Mouse (Mus musculus): ENCODE measurements at regions not wholly inside any gene's neighbourhood (a gene's known extent, or its start where the extent isn't known, plus 50 kb on each side); places are given as distances from the start of the nearest gene placed in this dataset.

GRCm38 (mm10) chr9:87964508-87964907, 233.4 kb upstream of the Tbx18 start:
- DNase-seq, result no peak

GRCm38 (mm10) chr9:87965103-87965780, 234.2 kb upstream of the Tbx18 start:
- no peak for DNase-seq

DNA sequence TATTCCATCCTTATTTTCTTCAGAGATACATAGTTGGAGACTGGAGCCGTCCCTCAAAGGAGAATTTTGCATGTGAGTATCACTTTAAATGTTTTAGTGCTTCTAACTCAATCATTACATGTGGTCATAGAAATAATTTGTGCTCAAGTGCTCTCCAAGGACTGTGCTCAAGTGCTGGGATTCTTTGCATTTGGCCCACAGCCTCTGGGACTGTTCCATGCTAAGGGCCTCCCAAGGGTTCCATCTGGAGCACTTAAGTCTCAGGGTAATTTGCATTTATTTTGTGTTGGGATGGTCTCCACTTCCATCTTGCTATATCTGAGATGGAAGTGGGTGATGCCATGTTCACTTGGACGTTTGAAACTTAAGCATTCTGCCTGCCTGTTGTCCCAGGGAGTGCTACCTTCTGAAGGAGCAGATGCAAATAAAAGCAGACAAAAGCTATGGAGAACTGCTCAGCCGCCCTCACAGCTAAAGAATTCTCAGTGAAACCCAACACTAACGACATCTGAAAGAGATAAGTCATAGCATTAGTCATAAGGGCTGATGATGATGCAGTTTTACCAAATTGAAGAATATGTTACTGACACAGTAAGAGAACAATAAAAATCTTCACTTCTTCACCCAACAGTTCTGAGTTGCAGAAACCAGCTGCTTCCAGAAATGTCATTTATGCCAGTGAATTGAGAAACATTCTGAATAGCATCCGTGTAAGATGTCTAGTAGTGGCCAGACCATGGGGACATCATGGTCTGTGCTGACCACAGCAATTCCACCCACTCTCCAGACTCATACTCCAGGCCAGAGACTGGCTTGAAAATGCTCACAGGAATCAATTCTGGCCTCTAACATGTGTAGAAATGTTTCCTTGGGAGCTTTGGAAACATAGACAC, 237.4 kb upstream of the Tbx18 start:
- no peak for DNase-seq

DNA sequence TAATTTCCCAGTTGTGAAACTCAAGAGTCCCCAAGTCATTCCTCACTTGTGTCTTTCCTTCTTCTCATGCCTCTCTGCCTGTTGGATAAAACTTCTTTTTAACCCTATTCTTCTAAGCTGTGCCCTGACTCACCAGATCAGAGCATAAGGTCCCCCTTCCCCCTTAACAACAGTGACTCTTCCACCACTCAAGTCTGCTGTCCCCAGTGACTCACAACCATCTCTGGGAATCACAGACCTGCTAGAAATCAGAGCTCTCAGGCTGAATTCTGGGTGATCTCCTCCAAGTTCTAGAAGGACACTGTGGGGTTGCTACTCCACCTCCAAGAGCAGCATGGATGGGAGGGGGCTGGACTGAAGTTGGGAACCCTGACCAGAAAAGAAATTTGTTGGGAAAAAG, 239.5 kb upstream of the Tbx18 start:
- no peak for DNase-seq

- no peak for DNase-seq
Measured at GRCm38 (mm10) chr9:87971791-87972190, 240.7 kb upstream of the Tbx18 start.

DNA sequence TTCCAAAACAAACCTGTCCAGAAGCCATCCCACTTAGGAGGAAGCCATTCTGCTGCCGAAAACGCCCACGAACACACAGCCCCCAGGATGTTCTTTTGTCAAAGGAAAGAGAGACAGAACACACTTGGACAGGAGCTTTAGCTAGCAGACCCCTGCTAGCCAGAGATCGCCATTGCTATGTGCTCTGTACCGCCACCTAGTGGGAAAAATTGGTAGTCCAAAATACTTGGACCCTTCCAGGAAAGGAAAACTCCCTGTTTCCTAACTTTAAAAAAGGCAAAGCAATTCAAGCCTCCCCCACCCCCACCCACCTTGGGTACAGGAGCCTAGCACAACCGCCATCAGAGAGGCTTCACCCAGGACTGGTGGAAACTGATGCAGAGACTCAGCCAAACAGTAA, 242.5 kb upstream of the Tbx18 start:
- DNase-seq, result no peak

- no peak for DNase-seq
Measured at GRCm38 (mm10) chr9:87984910-87985309, 253.8 kb upstream of the Tbx18 start.

GRCm38 (mm10) chr9:87985439-87985838, 254.4 kb upstream of the Tbx18 start:
- no peak for DNase-seq

DNA sequence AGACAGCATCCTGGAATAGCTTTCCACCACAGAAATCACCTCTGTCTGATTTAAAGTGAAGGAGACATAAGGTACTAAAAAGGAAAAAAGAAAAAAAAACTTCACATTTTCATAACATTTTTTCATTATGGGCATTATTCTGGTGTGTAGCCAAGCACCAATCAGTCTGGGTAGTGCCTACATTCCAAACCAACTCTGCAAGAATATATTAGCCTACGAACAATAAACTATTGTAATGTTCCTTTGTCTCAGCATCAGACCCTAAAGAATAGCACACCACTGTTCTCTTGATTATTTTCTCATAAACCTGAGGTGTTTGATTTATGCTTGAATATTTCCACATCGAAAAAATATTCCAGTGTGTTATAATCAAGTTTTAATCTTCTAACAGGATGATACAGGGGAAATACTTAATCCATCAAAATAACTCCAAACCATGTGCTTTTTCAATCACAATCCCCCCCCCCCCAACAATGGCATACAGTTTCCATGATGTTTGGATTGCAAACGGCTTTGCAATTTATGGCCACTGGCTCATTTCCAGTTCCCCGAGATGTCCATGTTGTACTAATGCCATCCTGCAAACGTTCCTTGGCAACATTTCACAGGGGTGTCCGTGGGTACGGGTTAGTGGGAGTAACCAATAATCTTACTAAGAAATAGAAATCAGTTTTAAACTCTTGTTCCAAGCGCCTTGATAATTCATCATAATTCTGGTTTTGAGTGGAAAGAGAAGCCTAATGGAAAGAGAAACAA, 275.1 kb upstream of the Tbx18 start:
- DNase-seq, result no peak

GRCm38 (mm10) chr9:88023752-88024151, 292.7 kb upstream of the Tbx18 start:
- DNase-seq, result no peak

GRCm38 (mm10) chr9:88025936-88026335, 294.9 kb upstream of the Tbx18 start:
- no peak for DNase-seq

GRCm38 (mm10) chr9:88030509-88031148, 296.4 kb upstream of the Nt5e start:
- no peak for DNase-seq

GRCm38 (mm10) chr9:88037560-88037959, 289.4 kb upstream of the Nt5e start:
- no peak for DNase-seq

DNA sequence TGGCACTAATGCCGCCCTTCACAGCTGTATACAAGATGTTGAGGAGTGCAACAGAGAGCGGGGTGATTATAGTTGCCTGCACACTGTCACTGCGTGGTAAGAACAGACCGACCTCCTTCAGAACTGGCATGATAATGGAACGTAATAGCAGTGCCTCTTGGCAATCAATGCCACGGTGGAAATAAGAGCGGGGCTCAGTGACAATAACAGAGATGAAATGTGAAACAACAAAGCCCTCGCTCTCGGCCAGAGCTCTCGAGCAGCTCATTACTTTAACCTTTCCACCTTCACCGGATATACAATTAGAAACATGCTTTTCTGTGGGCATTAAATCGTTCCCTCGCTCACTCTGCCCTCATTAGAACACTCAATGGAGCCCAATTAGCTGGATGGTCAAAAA, 277.7 kb upstream of the Nt5e start:
- no peak for DNase-seq

- no peak for DNase-seq
Measured at GRCm38 (mm10) chr9:88049792-88050191, 277.2 kb upstream of the Nt5e start.

- no peak for DNase-seq
Measured at GRCm38 (mm10) chr9:88058551-88058950, 268.4 kb upstream of the Nt5e start.

GRCm38 (mm10) chr9:88059005-88059404, 268.0 kb upstream of the Nt5e start:
- no peak for DNase-seq

- no peak for DNase-seq
Measured at GRCm38 (mm10) chr9:88063973-88064676, 262.9 kb upstream of the Nt5e start.

- no peak for DNase-seq
Measured at GRCm38 (mm10) chr9:88065057-88065456, 261.9 kb upstream of the Nt5e start.

- DNase-seq, result no peak
Measured at GRCm38 (mm10) chr9:88065777-88066176, 261.2 kb upstream of the Nt5e start.

GRCm38 (mm10) chr9:88068322-88068721, 258.7 kb upstream of the Nt5e start:
- DNase-seq, result no peak

GRCm38 (mm10) chr9:88068881-88069304, 258.1 kb upstream of the Nt5e start:
- no peak for DNase-seq
